Mouse (Mus musculus): ENCODE results near the gene Papola. TPM values are rescaled to one million over a fixed set of nuclear protein-coding genes. Genes with fewer than 3 reads are reported as not detected.

The Papola gene
- polyA plus RNA-seq, 1 experiment from 2014 or later: 129 TPM

DNA sequence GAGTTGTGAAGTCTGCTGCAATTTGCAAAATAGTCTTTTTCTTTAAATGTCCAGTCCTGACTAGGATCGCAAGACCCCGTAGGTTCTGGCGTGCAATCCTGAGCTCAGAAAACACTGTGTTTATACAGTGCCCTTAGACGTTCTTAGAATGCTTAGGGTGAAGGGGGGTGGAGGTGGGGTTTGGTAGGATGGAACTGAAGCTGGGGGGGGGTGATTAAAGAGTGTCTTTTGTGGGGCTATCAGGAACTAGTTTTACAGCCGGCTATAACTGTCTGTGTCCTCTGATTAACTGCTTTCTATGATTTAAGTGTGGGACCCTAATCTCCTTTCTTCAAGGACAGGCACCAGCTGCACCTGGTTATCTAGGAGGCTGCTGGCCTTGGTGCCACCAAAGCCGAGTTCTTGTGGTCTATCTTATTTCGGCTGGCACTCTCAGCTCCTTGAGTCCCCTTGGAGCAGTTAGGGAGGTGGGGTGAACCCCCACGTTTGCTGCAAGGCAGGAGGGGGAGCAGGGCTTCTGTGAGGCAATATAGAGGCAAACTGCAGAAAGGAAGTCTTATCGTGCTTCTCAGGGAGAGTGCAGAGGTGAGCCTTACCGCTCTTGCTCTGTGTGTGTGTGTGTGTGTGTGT is 24.5 kb upstream of the Papola start:
- Histone ChIP-seq H3K36me3 (replicated peaks; ENCODE audit: control insufficient read depth, insufficient read depth) (no peaks in the 10 kb centered on the region), H3K9me3 (ENCODE audit: control insufficient read depth, low read length) (no peaks in the 10 kb centered on the region), H3K27ac (no peak overlapping the region), H3K9ac (no peak overlapping the region), H3K4me1 (replicated peaks; ENCODE audit: control insufficient read depth, insufficient read depth, low read length) (no peaks in the 10 kb centered on the region), H3K4me3 (replicated peaks; ENCODE audit: low read length) (no peak overlapping the region), H3K4me2 (replicated peaks) (no peak overlapping the region), H3K27me3 (ENCODE audit: control insufficient read depth, insufficient read depth, low read length) (no peaks in the 10 kb centered on the region)
- 74% methylated on average over 10 of the region's 10 CpGs for WGBS
- ATAC-seq (ENCODE audit: low FRiP score) (no peak), DNase-seq (ENCODE audit: low spot score) (no peak)

DNA sequence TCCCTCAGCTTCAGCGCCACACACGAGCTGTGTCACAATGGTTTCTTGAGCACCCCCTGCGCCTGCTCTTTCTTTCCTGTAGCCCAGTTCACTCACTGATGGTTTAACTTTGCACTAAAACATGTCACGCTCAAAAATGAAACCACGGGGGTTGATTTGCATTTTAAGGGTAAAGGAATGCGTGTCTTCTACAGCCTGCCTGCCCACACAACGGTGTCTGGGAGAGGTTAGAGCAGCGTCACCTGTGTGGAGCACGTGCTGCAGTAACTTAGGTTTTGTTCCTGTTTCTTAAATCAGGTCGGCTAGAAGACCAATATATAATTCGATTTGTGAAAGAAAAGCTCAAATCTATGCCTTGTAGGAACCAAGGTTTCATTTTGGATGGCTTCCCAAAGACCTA is 23.3 kb upstream of the Papola start:
- Histone ChIP-seq H3K36me3 (replicated peaks; ENCODE audit: control insufficient read depth, insufficient read depth) (no peaks in the 10 kb centered on the region), H3K9ac (no peak overlapping the region), H3K27me3 (ENCODE audit: control insufficient read depth, insufficient read depth, low read length) (no peaks in the 10 kb centered on the region), H3K27ac (no peak overlapping the region), H3K4me3 (replicated peaks; ENCODE audit: low read length) (no peak overlapping the region), H3K9me3 (ENCODE audit: control insufficient read depth, low read length) (no peaks in the 10 kb centered on the region), H3K4me2 (replicated peaks) (no peak overlapping the region), H3K4me1 (replicated peaks; ENCODE audit: control insufficient read depth, insufficient read depth, low read length) (no peaks in the 10 kb centered on the region)
- DNase-seq (ENCODE audit: low spot score) (no peak), ATAC-seq (ENCODE audit: low FRiP score) (no peak)
- 58% methylated on average over 11 of the region's 11 CpGs for WGBS

- no peaks in the 10 kb centered on the region for H3K36me3 ChIP-seq (replicated peaks; ENCODE audit: control insufficient read depth, insufficient read depth)
- no peak overlapping the region for H3K4me2 ChIP-seq (replicated peaks)
- H3K27ac ChIP-seq: no peak overlapping the region
- H3K27me3 ChIP-seq (ENCODE audit: control insufficient read depth, insufficient read depth, low read length): no peaks in the 10 kb centered on the region
- 79% methylated on average over 3 of the region's 3 CpGs for WGBS
- no peaks in the 10 kb centered on the region for H3K9me3 ChIP-seq (ENCODE audit: control insufficient read depth, low read length)
- no peaks in the 10 kb centered on the region for H3K4me1 ChIP-seq (replicated peaks; ENCODE audit: control insufficient read depth, insufficient read depth, low read length)
- DNase-seq (ENCODE audit: low spot score): no peak
- H3K4me3 ChIP-seq (replicated peaks; ENCODE audit: low read length): no peak overlapping the region
- no peak overlapping the region for H3K9ac ChIP-seq
- ATAC-seq (ENCODE audit: low FRiP score): no peak
These were observed 22.9 kb upstream of the Papola start for GRCm38 (mm10) chr12:105761629-105762028.

DNA sequence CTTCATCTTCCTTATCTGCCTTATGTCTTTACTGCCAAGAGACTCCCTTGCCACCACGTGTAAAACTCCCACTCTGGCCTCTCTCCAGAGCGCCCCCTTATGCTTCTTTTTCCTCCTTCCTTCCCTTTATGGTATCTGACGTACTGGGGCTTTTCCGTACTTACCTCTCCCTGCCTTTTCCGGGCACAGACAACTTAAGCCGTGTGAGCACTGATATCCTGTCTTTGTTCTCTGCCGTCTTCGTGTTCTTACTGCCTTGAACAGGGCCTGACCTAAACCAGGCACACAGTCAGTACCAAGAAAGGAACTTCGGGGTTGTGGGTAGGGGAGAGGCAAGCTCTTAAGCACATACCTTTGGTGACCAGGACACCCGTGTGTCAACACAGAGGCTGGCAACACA is 14.8 kb upstream of the Papola start:
- Histone ChIP-seq H3K36me3 (replicated peaks; ENCODE audit: control insufficient read depth, insufficient read depth) (no peaks in the 10 kb centered on the region), H3K9ac (no peak overlapping the region), H3K9me3 (ENCODE audit: control insufficient read depth, low read length) (no peaks in the 10 kb centered on the region), H3K27me3 (ENCODE audit: control insufficient read depth, insufficient read depth, low read length) (no peaks in the 10 kb centered on the region), H3K27ac (no peak overlapping the region), H3K4me2 (replicated peaks) (no peak overlapping the region), H3K4me1 (replicated peaks; ENCODE audit: control insufficient read depth, insufficient read depth, low read length) (no peaks in the 10 kb centered on the region), H3K4me3 (replicated peaks; ENCODE audit: low read length) (no peak overlapping the region)
- ATAC-seq (ENCODE audit: low FRiP score) (no peak), DNase-seq (ENCODE audit: low spot score) (no peak)
- WGBS: 76% methylated on average over 10 of the region's 10 CpGs

DNA sequence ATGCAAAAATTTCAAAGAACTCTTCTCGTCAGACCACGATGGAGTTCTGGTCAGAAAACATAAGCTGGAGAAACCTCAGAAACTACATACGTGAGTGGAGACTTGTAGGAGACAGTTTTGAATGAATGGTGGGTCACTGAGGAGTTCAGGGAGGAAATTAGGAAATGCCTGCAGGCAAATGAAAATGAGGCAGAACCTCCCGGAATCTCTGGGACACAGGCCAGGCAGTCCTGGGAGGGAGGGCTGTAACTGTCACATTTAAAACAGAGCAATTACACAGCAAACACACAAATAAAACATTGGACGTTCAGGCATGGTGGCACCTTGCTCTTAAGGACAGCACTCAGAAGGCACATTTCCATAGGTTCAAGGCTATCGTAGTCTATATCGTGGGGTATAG is 9.6 kb upstream of the Papola start:
- Histone ChIP-seq H3K27ac (no peak overlapping the region), H3K4me2 (replicated peaks) (no peak overlapping the region), H3K27me3 (ENCODE audit: control insufficient read depth, insufficient read depth, low read length) (no peaks in the 10 kb centered on the region), H3K9me3 (ENCODE audit: control insufficient read depth, low read length) (no peaks in the 10 kb centered on the region), H3K36me3 (replicated peaks; ENCODE audit: control insufficient read depth, insufficient read depth) (no peaks in the 10 kb centered on the region), H3K4me3 (replicated peaks; ENCODE audit: low read length) (no peak overlapping the region), H3K4me1 (replicated peaks; ENCODE audit: control insufficient read depth, insufficient read depth, low read length) (no peaks in the 10 kb centered on the region), H3K9ac (no peak overlapping the region)
- WGBS: 77% methylated on average over 7 of the region's 7 CpGs
- ATAC-seq (ENCODE audit: low FRiP score) (no peak), DNase-seq (ENCODE audit: low spot score) (no peak)

DNA sequence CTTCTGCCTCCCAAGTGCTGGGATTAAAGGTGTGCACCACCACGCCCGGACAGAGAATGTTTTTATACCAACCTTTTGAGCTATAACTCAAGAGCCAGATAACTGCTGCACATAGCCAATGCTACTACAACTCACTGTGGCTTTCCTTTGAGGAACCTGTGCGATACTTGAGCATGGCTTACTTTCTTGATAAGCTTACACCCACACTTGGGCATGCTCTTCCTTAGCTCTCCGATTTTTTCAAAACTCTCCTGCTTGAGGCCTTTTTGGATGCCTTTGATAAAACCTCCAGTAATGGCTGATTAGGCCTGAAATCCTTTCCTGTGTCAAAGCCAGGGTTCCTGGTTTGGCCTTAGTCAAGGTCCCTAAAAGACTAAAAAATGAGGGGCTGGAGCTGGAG is 6.8 kb upstream of the Papola start:
- no peaks in the 10 kb centered on the region for H3K9me3 ChIP-seq (ENCODE audit: control insufficient read depth, low read length)
- H3K4me3 ChIP-seq (replicated peaks; ENCODE audit: low read length): no peak overlapping the region
- H3K36me3 ChIP-seq (replicated peaks; ENCODE audit: control insufficient read depth, insufficient read depth): no peaks in the 10 kb centered on the region
- ATAC-seq (ENCODE audit: low FRiP score) (no peak), DNase-seq (ENCODE audit: low spot score) (no peak)
- H3K27me3 ChIP-seq (ENCODE audit: control insufficient read depth, insufficient read depth, low read length): no peaks in the 10 kb centered on the region
- H3K4me2 ChIP-seq (replicated peaks): no peak overlapping the region
- WGBS: 97% methylated on average over 4 of the region's 4 CpGs
- no peaks in the 10 kb centered on the region for H3K4me1 ChIP-seq (replicated peaks; ENCODE audit: control insufficient read depth, insufficient read depth, low read length)
- H3K27ac ChIP-seq: no peak overlapping the region
- no peak overlapping the region for H3K9ac ChIP-seq

DNA sequence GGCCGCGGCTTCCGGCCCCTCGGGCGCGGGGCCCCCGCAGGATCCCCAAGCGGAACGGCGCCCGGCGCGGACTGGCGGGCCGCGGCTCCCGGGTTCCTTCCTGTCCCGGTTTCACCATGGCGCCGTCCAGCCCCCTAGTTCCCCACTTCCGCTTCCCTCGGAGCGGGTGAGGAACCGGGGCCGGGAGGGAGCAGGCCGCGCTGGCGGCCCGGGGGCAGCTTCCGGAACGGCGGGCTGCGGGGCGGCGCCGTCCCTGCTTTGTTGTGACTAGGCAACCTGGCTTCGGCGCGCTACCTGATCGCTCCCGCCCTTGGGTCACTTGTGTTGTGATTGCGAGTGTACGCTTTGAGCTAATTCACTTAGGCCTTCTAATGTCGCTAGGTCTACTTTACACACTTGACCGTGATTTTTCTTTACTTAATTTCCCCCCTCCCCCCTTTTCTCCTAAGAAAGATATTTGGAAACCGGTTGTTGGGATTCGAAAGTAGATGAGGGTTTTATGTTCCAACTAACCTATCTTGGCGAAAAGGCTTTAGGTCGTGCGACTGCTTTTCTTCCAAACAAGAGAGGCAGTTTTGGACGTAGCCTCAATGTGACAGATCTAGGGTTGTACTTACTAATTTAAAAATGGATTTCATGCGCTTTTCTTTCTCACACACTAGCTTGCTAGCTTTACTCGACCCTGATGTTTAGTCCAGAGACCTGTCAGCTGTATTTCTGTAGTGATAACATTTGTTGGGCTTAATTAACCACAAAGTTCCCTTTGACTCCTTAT is 693 bp downstream of the Papola start:
- DNase-seq (ENCODE audit: low spot score) (peak; percentile 45), ATAC-seq (ENCODE audit: low FRiP score) (peak; percentile 61)
- under 1% methylated on average over 52 of the region's 53 CpGs for WGBS
- Histone ChIP-seq H3K9me3 (ENCODE audit: control insufficient read depth, low read length) (no peaks in the 10 kb centered on the region), H3K27ac (peak overlapping the region; percentile 99), H3K27me3 (ENCODE audit: control insufficient read depth, insufficient read depth, low read length) (no peaks in the 10 kb centered on the region), H3K4me2 (replicated peaks) (peak overlapping the region; percentile 84), H3K36me3 (replicated peaks; ENCODE audit: control insufficient read depth, insufficient read depth) (no peaks in the 10 kb centered on the region), H3K9ac (peak overlapping the region; percentile 90), H3K4me3 (replicated peaks; ENCODE audit: low read length) (peak overlapping the region; percentile 91), H3K4me1 (replicated peaks; ENCODE audit: control insufficient read depth, insufficient read depth, low read length) (peaks cover 15% of the 10 kb centered on the region)

DNA sequence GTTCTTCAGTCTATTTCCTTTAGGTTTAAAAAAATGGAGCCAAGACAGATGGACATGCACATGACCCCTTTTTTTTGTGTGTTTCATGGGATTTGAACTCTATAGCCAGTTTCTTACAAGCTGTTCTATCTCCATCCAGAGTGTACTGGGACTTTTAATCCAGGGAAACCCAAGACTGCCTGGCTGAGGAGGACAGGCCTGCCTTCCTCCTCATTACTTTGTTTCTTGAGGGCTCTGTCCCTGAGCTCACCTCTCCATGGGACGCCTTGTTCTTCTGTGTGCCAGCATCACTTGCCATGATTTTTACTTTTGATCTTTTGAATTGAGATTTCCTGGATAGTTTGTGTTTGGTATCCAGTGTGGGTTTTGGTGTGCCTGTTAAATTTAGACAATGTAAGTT is 1.6 kb downstream of the Papola start:
- Histone ChIP-seq H3K9me3 (ENCODE audit: control insufficient read depth, low read length) (no peaks in the 10 kb centered on the region), H3K27me3 (ENCODE audit: control insufficient read depth, insufficient read depth, low read length) (no peaks in the 10 kb centered on the region), H3K36me3 (replicated peaks; ENCODE audit: control insufficient read depth, insufficient read depth) (no peaks in the 10 kb centered on the region), H3K4me2 (replicated peaks) (peak overlapping the region; percentile 84), H3K9ac (peak overlapping the region; percentile 90), H3K27ac (no peak overlapping the region), H3K4me1 (replicated peaks; ENCODE audit: control insufficient read depth, insufficient read depth, low read length) (peaks cover 15% of the 10 kb centered on the region), H3K4me3 (replicated peaks; ENCODE audit: low read length) (peak overlapping the region; percentile 91)
- DNase-seq (ENCODE audit: low spot score) (no peak), ATAC-seq (ENCODE audit: low FRiP score) (no peak)
- WGBS: 93% methylated on average over 1 of the region's 1 CpGs

DNA sequence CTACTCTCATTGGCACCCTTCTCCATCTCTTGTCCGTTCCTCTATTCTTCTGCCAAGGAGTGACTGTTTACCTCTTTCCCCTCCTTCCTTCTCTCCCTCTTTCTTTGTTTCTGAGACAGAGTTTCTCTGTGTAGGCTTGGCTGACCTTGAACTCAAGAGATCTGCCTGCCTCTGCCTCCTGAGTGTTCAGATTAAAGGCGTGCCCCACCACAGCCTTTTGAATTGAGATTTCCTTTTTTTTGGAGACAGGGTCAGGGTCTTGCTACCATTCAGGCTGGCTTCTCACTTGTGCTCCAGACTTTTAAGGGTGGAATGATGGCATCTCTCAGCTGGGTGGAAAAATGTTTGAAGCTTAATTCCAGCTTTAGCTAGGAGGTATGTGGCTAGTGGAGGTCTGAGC is 3.1 kb downstream of the Papola start:
- Histone ChIP-seq H3K27ac (no peak overlapping the region), H3K4me1 (replicated peaks; ENCODE audit: control insufficient read depth, insufficient read depth, low read length) (peaks cover 15% of the 10 kb centered on the region), H3K4me2 (replicated peaks) (no peak overlapping the region), H3K9ac (no peak overlapping the region), H3K27me3 (ENCODE audit: control insufficient read depth, insufficient read depth, low read length) (no peaks in the 10 kb centered on the region), H3K4me3 (replicated peaks; ENCODE audit: low read length) (no peak overlapping the region), H3K36me3 (replicated peaks; ENCODE audit: control insufficient read depth, insufficient read depth) (no peaks in the 10 kb centered on the region), H3K9me3 (ENCODE audit: control insufficient read depth, low read length) (no peaks in the 10 kb centered on the region)
- WGBS: 95% methylated on average over 2 of the region's 2 CpGs
- ATAC-seq (ENCODE audit: low FRiP score) (no peak), DNase-seq (ENCODE audit: low spot score) (no peak)

Measured in hindbrain, embryonic 14.5 days (tissue).